Mouse (Mus musculus) heart, postnatal 0 days (tissue): ENCODE results near the gene Nudt22. TPM values are rescaled to one million over a fixed set of nuclear protein-coding genes. Genes with fewer than 3 reads are reported as not detected.
"Not testable (repeated sequence)": the region's sequence is repeated elsewhere in the genome, so short reads cannot be mapped to it uniquely, and the experiment has no call there.

ENCODE experiments used
- ATAC-seq: fragments of 200-750 bp; cut with Nextera tagmentation; 2 replicates; pipeline ENCODE4 v1.8.0; 2017; ENCODE audit warnings: low read depth, moderate number of reproducible peaks, moderate library complexity; ENCODE audit not compliant: insufficient read depth
- DNase-seq: peaks from one replicate; pipeline ENCODE4 v3.0.0-alpha.2; 2016; ENCODE audit warnings: low spot score
- H3K27ac ChIP-seq: fragments of 300-500 bp; sonication (generic); 2 replicates; pipeline ENCODE4 v1.5.1; 2014; ENCODE audit warnings: low read depth, mild to moderate bottlenecking
- H3K27me3 ChIP-seq: fragments of 300-500 bp; sonication (generic); 2 replicates; pipeline ENCODE4 v1.6.1; 2014; ENCODE audit warnings: low read length, mixed read lengths; ENCODE audit not compliant: control insufficient read depth, insufficient read depth
- H3K36me3 ChIP-seq: fragments of 300-500 bp; sonication (generic); replicated peaks from 2 replicates; pipeline ENCODE4 v1.6.1; 2014; ENCODE audit warnings: low read length, mixed read lengths; ENCODE audit not compliant: control insufficient read depth, insufficient read depth
- H3K4me1 ChIP-seq: fragments of 300-500 bp; sonication (generic); 2 replicates; pipeline ENCODE4 v1.6.1; 2014; ENCODE audit warnings: antibody characterized with exemption; ENCODE audit not compliant: control insufficient read depth, insufficient read depth
- H3K4me2 ChIP-seq: fragments of 300-500 bp; sonication (generic); 2 replicates; pipeline ENCODE4 v1.6.1; 2014; ENCODE audit warnings: low read depth, mild to moderate bottlenecking, low read length, moderate library complexity
- H3K4me3 ChIP-seq: fragments of 300-500 bp; sonication (generic); 2 replicates; pipeline ENCODE4 v1.5.1; 2014; ENCODE audit warnings: low read depth, low read length
- H3K9ac ChIP-seq: fragments of 300-500 bp; sonication (generic); replicated peaks from 2 replicates; pipeline ENCODE4 v1.6.1; 2014; ENCODE audit warnings: low read depth, low read length, mixed read lengths
- H3K9me3 ChIP-seq: fragments of 300-500 bp; sonication (generic); replicated peaks from 2 replicates; pipeline ENCODE4 v1.6.1; 2016; ENCODE audit warnings: low read length; ENCODE audit not compliant: control insufficient read depth
- CTCF ChIP-seq: IDR thresholded peaks from 2 replicates; pipeline ENCODE4 v1.5.1; 2016; ENCODE audit warnings: antibody characterized with exemption, control low read depth, low read depth
- EP300 ChIP-seq: IDR thresholded peaks from 2 replicates; pipeline ENCODE4 v1.6.1; 2016; ENCODE audit warnings: antibody characterized with exemption, low read depth
- WGBS: fragments of 180-500 bp; shearing (Covaris S2); extraction: QIAGEN DNeasy Blood & Tissue Kit; methylation state at CpG from one replicate; pipeline ENCODE4 v1.1.7; 2014; 5-methylcytosine and 5-hydroxymethylcytosine counted together
- polyA plus RNA-seq: library from polyadenylated mRNA; unstranded; fragments of >200 nt; fragmentation: Nextera tagmentation; extraction: Ambion mirVana; gene quantifications from 2 replicates; pipeline ENCODE4 v1.2.1, GENCODE M21; 2015
- total RNA-seq: library from RNA; depleted of rRNA; stranded (reverse); fragments of >200 nt; gene quantifications from 2 replicates; pipeline ENCODE4 v1.2.3, GENCODE M21; 2014; ENCODE audit warnings: low replicate concordance

The Nudt22 gene
- total and polyA plus RNA-seq, 2 experiments from 2014 or later, result 45.3 to 48.1 TPM

DNA sequence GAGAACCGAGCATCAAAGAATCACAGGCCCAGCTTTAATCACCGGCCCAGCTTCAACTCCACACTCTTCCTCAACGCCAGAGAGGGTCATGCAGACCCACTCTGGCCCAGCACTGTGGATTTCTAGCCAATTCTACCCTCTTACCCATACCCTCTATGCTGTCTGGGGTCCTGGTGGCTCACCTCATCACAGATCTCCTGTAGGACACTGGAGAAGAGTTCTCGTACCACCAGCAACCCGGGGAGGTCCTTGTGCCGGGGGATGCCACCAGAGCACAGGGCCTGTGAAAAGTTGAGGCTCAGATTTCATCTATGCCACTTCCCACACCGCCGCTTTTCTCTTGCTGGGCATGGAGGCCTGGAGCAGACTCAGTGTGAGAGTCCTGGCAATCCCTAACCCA, 1.4 kb downstream of the Nudt22 start:
- H3K9me3 ChIP-seq, result no peaks in the 10 kb centered on the region
- TF ChIP-seq EP300, result no peak
- TF ChIP-seq CTCF, result no peak
- H3K9ac ChIP-seq, result no peak overlapping the region
- ATAC-seq, result no peak
- H3K4me3 ChIP-seq, result no peak overlapping the region
- peaks cover 16% of the 10 kb centered on the region for H3K36me3 ChIP-seq
- H3K27me3 ChIP-seq, result no peaks in the 10 kb centered on the region
- peak overlapping the region; percentile 79; the same call in 1 of the 2 replicates for H3K4me2 ChIP-seq
- H3K4me1 ChIP-seq, result peaks cover 26% of the 10 kb centered on the region
- no peak overlapping the region for H3K27ac ChIP-seq
- 79% methylated on average over 8 of the region's 8 CpGs for WGBS
- DNase-seq, result no peak

GRCm38 (mm10) chr19:6994002-6994401, 1.9 kb downstream of the Nudt22 start:
- WGBS, result 89% methylated on average over 8 of the region's 8 CpGs

GRCm38 (mm10) chr19:6993011-6993770, 2.7 kb downstream of the Nudt22 start:
- Histone ChIP-seq H3K36me3 (peaks cover 3% of the 10 kb centered on the region; the same call in 1 of the 2 replicates), H3K9me3 (no peaks in the 10 kb centered on the region), H3K4me3 (peak overlapping the region; percentile 59), H3K9ac (peak overlapping the region; percentile 50; the same call in 1 of the 2 replicates), H3K27me3 (no peaks in the 10 kb centered on the region), H3K4me2 (peak overlapping the region; percentile 96), H3K27ac (peak overlapping the region; percentile 79), H3K4me1 (peaks cover 26% of the 10 kb centered on the region)
- TF ChIP-seq EP300, result no peak
- no peak for TF ChIP-seq CTCF
- ATAC-seq (no peak), DNase-seq (no peak)
- 60% methylated on average over 14 of the region's 14 CpGs for WGBS

More at GRCm38 (mm10) chr19:6994002-6994401, 1.9 kb downstream of the Nudt22 start:
- Histone ChIP-seq H3K4me2 (no peak overlapping the region), H3K27me3 (no peaks in the 10 kb centered on the region), H3K9me3 (no peaks in the 10 kb centered on the region), H3K27ac (no peak overlapping the region), H3K4me1 (peaks cover 26% of the 10 kb centered on the region), H3K36me3 (peaks cover 11% of the 10 kb centered on the region), H3K9ac (no peak overlapping the region), H3K4me3 (no peak overlapping the region)
- ATAC-seq (no peak), DNase-seq (no peak)
- TF ChIP-seq EP300, result no peak
- no peak for TF ChIP-seq CTCF

GRCm38 (mm10) chr19:6992011-6992858, 3.7 kb downstream of the Nudt22 start, which contains the start of gene Dnajc4:
Dnajc4 (minus strand) TSS chr19:6992572.
- no peaks in the 10 kb centered on the region for H3K9me3 ChIP-seq
- H3K9ac ChIP-seq, result peak within 1 kb of the TSS; percentile 60
- peak within 1 kb of the TSS; percentile 59 for H3K4me3 ChIP-seq
- peak; percentile 54; the same call in 1 of the 2 replicates for TF ChIP-seq EP300
- TF ChIP-seq CTCF, result no peak
- DNase-seq (peak; percentile 98), ATAC-seq (peak; percentile 94)
- H3K36me3 ChIP-seq, result no peaks in the 10 kb centered on the region
- H3K27ac ChIP-seq, result peak within 1 kb of the TSS; percentile 79
- peak within 1 kb of the TSS; percentile 96 for H3K4me2 ChIP-seq
- no peaks in the 10 kb centered on the region for H3K27me3 ChIP-seq
- 2% methylated on average over 37 of the region's 37 CpGs for WGBS
- H3K4me1 ChIP-seq, result peaks cover 26% of the 10 kb centered on the region

- 90% methylated on average over 6 of the region's 6 CpGs for WGBS
- H3K9ac ChIP-seq, H3K36me3 ChIP-seq, H3K27ac ChIP-seq, H3K4me3 ChIP-seq, H3K9me3 ChIP-seq, H3K4me2 ChIP-seq, ATAC-seq, DNase-seq, H3K27me3 ChIP-seq: not testable (repeated sequence)
- peaks cover 26% of the 10 kb centered on the region for H3K4me1 ChIP-seq
Observed at GRCm38 (mm10) chr19:6991166-6991565, 4.8 kb downstream of the Nudt22 start.
